Mouse (Mus musculus) C2C12 (cell line): ENCODE results near the gene 4933402N03Rik.

ENCODE experiments used
- CEBPB ChIP-seq: IDR thresholded peaks from one replicate; pipeline ENCODE4 v1.6.1; 2011; ENCODE audit warnings: low read depth, mild to moderate bottlenecking, control low read depth, moderate library complexity
- CTCF ChIP-seq: IDR thresholded peaks from one replicate; pipeline ENCODE4 v1.5.1; 2011; ENCODE audit not compliant: control insufficient read depth, insufficient read depth, insufficient read length
- MAX ChIP-seq: IDR thresholded peaks from one replicate; pipeline ENCODE4 v1.6.1; 2011; ENCODE audit warnings: mild to moderate bottlenecking, control low read depth
- MYOD1 ChIP-seq: IDR thresholded peaks from one replicate; pipeline ENCODE4 v1.6.1; 2011; ENCODE audit warnings: low read depth; ENCODE audit not compliant: control insufficient read depth, insufficient read length
- MYOG ChIP-seq: IDR thresholded peaks from one replicate; pipeline ENCODE4 v1.6.1; 2011; ENCODE audit not compliant: control insufficient read depth, insufficient read length; ENCODE audit errors: extremely low read depth
- USF1 ChIP-seq: IDR thresholded peaks from one replicate; pipeline ENCODE4 v1.6.1; 2011; ENCODE audit warnings: low read depth, mild to moderate bottlenecking, control low read depth, moderate library complexity

GRCm38 (mm10) chr7:131150179-131150578 is 4.1 kb upstream of the 4933402N03Rik start:
- no peak for TF ChIP-seq CTCF
- no peak for TF ChIP-seq MAX
- TF ChIP-seq MYOG, result no peak
- no peak for TF ChIP-seq USF1
- TF ChIP-seq MYOD1, result no peak
- TF ChIP-seq CEBPB, result no peak
